Mouse (Mus musculus) ovary, adult 2 months (tissue): ENCODE results near the gene 9130019O22Rik. TPM values are rescaled to one million over a fixed set of nuclear protein-coding genes. Genes with fewer than 3 reads are reported as not detected.

Source experiments
- polyA plus RNA-seq: library from polyadenylated mRNA; depleted of rRNA; stranded (reverse); fragments of >200 nt; gene quantifications from 2 replicates; pipeline ENCODE4 v1.2.3, GENCODE M21; 2012; rRNA removed

Gene 9130019O22Rik
- 4.5 and 4.6 TPM in 2 replicates for polyA plus RNA-seq

DNA sequence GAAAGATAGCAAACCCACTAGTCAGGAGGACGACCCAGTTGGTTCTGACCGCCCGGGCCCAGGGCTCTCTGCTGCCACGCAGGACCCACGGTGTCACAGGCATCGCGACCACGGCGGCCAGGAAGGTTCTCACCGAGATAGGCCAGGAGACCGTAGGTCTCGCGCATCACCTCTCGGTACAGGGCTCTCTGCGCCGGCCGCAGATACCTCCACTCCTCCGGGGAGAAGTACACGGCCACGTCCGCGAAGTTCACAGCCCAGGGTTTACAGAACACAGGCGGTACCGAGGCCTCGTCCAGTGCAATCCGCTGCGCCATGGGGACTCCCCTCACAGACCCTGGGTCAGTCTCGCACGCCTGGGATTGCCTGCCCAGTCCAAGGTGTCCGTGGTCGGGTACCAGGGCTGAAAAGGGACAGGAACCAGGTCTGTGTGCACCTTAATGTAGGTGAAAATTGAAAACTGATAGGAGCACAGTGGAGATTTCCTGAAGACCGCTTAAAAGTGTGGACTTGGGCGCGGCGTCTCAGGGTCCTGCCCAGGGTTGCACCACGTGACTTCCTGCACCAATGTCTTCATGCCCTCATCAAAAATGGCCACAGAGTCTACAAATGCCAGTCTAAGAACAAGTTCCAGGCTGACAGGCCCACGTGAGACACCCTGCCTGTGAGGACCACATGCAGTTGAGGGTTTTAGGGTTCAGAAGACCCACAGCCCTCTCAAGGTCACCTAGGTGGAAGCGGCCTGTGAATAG is at the start of gene 9130019O22Rik:
Gene 9130019O22Rik, minus strand, starts transcription at position 526 of the 752 bp plus-strand sequence.

DNA sequence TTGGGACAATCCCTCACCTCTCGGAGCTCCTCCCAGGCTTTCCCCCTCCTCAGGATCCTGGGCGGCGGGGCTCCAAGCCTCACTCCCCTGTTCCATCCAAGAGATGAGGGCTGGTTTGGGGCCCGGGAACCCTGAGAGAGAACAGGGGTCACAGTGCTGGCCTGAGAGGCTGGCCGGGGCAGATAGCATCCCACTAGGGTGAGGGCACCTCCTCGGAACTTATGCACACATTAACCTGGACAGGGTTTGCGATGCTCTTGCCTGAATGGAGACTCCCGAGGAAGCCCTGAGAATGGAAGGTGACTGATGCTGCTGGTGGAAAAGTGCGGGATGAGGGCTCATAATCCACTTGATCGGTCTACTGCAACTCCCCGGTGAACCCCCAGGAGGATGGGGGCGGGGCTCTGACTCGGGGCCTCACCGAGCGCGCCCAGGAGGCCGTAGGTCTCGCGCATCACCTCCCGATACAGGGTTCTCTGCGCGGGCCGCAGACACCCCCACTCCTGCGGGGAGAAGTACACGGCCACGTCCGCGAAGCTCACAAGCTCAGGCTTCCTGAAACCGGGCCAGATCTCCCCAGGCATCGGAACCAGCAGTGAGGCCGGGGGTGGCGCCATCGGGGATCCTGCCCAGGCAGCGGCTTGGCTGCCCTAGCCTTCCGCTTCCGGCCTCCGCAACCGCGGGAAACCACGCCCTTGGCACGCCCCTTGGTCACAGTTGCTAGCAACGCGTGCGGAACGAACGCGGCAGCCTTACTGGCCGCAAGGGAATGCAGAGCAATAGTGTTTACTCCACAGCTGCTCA is 34.6 kb upstream of the 9130019O22Rik start, which contains the start of gene Zfp688:
Gene Zfp688, minus strand, starts transcription at position 681 of the 804 bp plus-strand sequence.

GRCm38 (mm10) chr7:127406002-127406987 is 19.3 kb upstream of the 9130019O22Rik start, which contains the start of gene Zfp764:
Gene Zfp764 (minus strand): TSS chr7:127406822.

DNA sequence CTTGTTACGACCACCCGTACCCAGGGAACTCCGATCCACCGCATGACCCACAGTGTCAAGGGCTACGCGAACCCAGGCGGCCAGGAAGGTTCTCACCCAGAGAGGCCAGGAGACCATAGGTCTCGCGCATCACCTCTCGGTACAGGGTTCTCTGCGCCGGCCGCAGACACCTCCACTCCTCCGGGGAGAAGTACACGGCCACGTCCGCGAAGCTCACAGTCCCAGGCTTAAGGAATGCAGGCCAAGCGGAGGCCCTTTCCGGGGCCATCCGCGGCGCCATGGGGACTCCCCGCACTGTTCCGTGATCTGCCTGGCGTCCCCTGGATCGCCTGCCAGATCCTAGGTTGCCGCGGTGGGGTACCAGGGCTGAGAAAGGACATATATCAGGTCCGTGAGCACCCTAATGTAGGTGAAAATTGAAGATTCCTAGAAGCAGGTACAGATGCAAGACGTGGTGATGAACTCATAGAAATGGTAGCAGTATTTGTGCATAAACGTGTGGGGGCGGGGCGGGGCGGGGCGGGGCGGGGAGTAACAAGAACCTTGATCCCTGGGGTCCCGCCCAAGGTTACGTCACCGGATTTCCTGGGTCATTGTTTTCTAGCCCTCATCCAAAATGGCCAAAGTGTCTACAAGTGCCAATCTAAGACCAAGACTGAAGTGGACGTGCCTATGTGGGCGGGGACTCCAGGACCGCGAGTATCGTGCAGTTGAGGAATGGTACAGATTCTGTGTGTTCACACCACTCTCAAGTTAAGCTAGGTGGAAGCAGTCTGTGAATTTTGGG is 6.4 kb upstream of the 9130019O22Rik start, which contains the start of gene E430018J23Rik:
Gene E430018J23Rik, minus strand, starts transcription at position 473 of the 787 bp plus-strand sequence.

GRCm38 (mm10) chr7:127375271-127376245 is 11.4 kb downstream of the 9130019O22Rik start, which contains the start of gene Zfp747:
Gene Zfp747 (minus strand): TSS chr7:127376050.

DNA sequence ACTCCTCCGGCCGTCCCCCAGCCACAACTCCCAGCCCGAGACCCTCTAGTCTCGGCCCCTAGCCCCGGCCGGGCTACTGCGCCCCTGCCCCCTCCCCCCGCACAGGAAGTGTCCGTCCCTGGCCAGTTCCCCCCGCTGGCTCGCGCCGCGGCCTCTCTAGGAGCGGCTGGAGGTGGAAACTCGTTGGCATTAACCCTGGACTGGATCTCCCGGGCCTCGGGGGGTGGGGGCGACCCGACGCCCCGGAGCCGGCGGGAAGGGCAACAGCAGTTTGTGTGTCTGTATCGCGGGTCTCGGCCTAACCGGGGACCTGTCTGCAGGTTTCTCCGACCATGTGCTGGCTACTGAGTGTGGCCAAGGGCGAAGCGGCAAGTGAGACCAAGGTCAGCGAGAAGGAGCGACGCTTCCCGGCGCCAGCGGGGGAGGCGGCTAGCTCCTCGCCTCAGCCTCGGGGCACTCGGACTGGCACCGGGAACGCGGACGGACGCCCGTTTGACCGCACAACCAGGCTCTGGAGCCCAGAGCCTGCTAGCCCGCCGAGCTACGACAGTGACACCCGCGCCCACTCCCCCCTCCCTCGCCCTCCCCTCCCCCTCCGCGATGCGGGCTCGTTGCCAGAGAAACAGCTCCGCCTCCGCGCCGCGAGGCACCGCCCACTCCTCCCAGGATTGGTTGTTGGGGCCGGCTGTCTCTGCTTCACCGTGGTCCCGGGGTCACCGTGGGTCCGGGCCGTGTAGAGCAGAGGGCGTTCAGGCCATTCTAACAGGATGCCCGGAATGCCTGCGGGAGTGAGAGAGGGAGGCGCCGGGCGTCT is 41.2 kb downstream of the 9130019O22Rik start, which contains the start of gene Zfp768:
Gene Zfp768, minus strand, starts transcription at position 78 of the 814 bp plus-strand sequence.

Other genes with a start within 250 kb of the 9130019O22Rik start
- gene Spn, start 249.3 kb downstream of the 9130019O22Rik start, polyA plus RNA-seq = 2.0 and 2.2 TPM in 2 replicates
- gene Cd2bp2, start 191.1 kb downstream of the 9130019O22Rik start, polyA plus RNA-seq = 22.5 and 27.3 TPM in 2 replicates
- gene Tbc1d10b, start 178.7 kb downstream of the 9130019O22Rik start, polyA plus RNA-seq = 37.8 and 46.0 TPM in 2 replicates
- gene Mylpf, start 178.3 kb downstream of the 9130019O22Rik start, polyA plus RNA-seq = 0.89 and 1.2 TPM in 2 replicates
- gene Zfp553, start 154.1 kb downstream of the 9130019O22Rik start, polyA plus RNA-seq = 30.4 and 32.0 TPM in 2 replicates
- 13.9 and 22.8 TPM in 2 replicates for gene Sept1, start 154.0 kb downstream of the 9130019O22Rik start, polyA plus RNA-seq
- gene Zfp771, start 142.9 kb downstream of the 9130019O22Rik start, polyA plus RNA-seq = 290 and 471 TPM in 2 replicates
- 82.3 and 102 TPM in 2 replicates for gene Dctpp1, start 126.5 kb downstream of the 9130019O22Rik start, polyA plus RNA-seq
- gene Sephs2, start 113.1 kb downstream of the 9130019O22Rik start, polyA plus RNA-seq = 19.5 and 24.6 TPM in 2 replicates
- 4.3 and 4.5 TPM in 2 replicates for gene Itgal, start 90.9 kb downstream of the 9130019O22Rik start, polyA plus RNA-seq
- 48.6 and 54.8 TPM in 2 replicates for gene Zfp768, start 41.6 kb downstream of the 9130019O22Rik start, polyA plus RNA-seq
- gene Zfp747, start 11.1 kb downstream of the 9130019O22Rik start, polyA plus RNA-seq = 9.1 and 10.7 TPM in 2 replicates
- gene E430018J23Rik, start 6.5 kb upstream of the 9130019O22Rik start, polyA plus RNA-seq = 7.9 and 11.6 TPM in 2 replicates
- gene Zfp764, start 19.7 kb upstream of the 9130019O22Rik start, polyA plus RNA-seq = 7.0 and 8.5 TPM in 2 replicates
- gene Zfp688, start 34.9 kb upstream of the 9130019O22Rik start, polyA plus RNA-seq = 34.3 and 36.2 TPM in 2 replicates
- gene Zfp689, start 62.0 kb upstream of the 9130019O22Rik start, polyA plus RNA-seq = 8.0 and 9.3 TPM in 2 replicates
- gene Prr14, start 72.4 kb upstream of the 9130019O22Rik start, polyA plus RNA-seq = 62.6 and 76.9 TPM in 2 replicates
- 21.3 and 27.7 TPM in 2 replicates for gene Fbrs, start 92.0 kb upstream of the 9130019O22Rik start, polyA plus RNA-seq
- 33.9 and 44.8 TPM in 2 replicates for gene Srcap, start 124.8 kb upstream of the 9130019O22Rik start, polyA plus RNA-seq
- gene Gm42715, start 132.4 kb upstream of the 9130019O22Rik start, polyA plus RNA-seq = 13.3 and 15.7 TPM in 2 replicates
- 0.75 and 3.4 TPM in 2 replicates for gene Tmem265, start 174.2 kb upstream of the 9130019O22Rik start, polyA plus RNA-seq
- gene Phkg2, start 186.2 kb upstream of the 9130019O22Rik start, polyA plus RNA-seq = 62.0 and 70.8 TPM in 2 replicates
- 11.7 and 13.2 TPM in 2 replicates for gene Ccdc189, start 201.4 kb upstream of the 9130019O22Rik start, polyA plus RNA-seq
- gene Rnf40, start 201.6 kb upstream of the 9130019O22Rik start, polyA plus RNA-seq = 33.5 and 34.1 TPM in 2 replicates
- gene Zfp629, start 228.6 kb upstream of the 9130019O22Rik start, polyA plus RNA-seq = 21.3 and 22.4 TPM in 2 replicates